ENCODE assay signal across 18 mouse cellular contexts in genomic region chr4:141576877-141577276, GRCm38 (mm10). TPM values are rescaled to one million over a fixed set of nuclear protein-coding genes. Genes with fewer than 3 reads are reported as not detected.
DNase-seq lines count a peak whose midpoint lies in the region; ATAC-seq and TF ChIP-seq lines count a peak whose summit lies in the region.
"Had no signal": no experiment of that assay in that cellular context is flagged by ENCODE, and none has a peak within 500 bp of the region (broad histone marks: within the 10 kb centered on the region; RNA-seq: fewer than 3 reads in every experiment).

No protein-coding gene starts in this region.

- no peak overlapping the region for H3K9ac ChIP-seq in hindbrain, postnatal 0 days (replicated peaks; ENCODE audit: low read length)
- no peak overlapping the region for H3K9ac ChIP-seq in hindbrain, embryonic 16.5 days (ENCODE audit: low read depth, low read length)
- no peak overlapping the region for H3K9ac ChIP-seq in neural tube, embryonic 11.5 days (ENCODE audit: low read length)
- H3K9ac ChIP-seq in neural tube, embryonic 15.5 days (replicated peaks) = no peak overlapping the region
- no peak overlapping the region for H3K9ac ChIP-seq in MEL (ENCODE audit: control insufficient read depth, low read depth, low read length, poor library complexity, severe bottlenecking)
- H3K9ac ChIP-seq in liver, postnatal 0 days (replicated peaks) = no peak overlapping the region
- H3K9ac ChIP-seq: neural tube, embryonic 13.5 days had no signal

- no peaks in the 10 kb centered on the region for H3K79me2 ChIP-seq in MEL (ENCODE audit: control insufficient read depth, insufficient read depth, low read length, poor library complexity)

- peak; percentile 20 for DNase-seq in hindbrain, postnatal 0 days (ENCODE audit: low spot score)
- peak; percentile 8 for DNase-seq in neural tube, embryonic 11.5 days (ENCODE audit: low spot score)
- DNase-seq in MEL (ENCODE audit: low read depth, low spot score) = peak; percentile 30
- peak; percentile 35 for DNase-seq in liver, postnatal 0 days
- DNase-seq in spleen, postnatal 36 days (ENCODE audit: low spot score in 2 of 2) = no peak
- DNase-seq in kidney, adult 9 months = no peak
- DNase-seq: adrenal gland, postnatal 14 days; cerebellum, adult 11 months; gastrocnemius, postnatal 36 days; kidney, postnatal 10 days; right cerebral cortex, adult 18-20 months had no signal

- no peaks in the 10 kb centered on the region for H3K9me3 ChIP-seq in hindbrain, postnatal 0 days (ENCODE audit: low read length)
- H3K9me3 ChIP-seq in hindbrain, embryonic 16.5 days (ENCODE audit: control insufficient read depth, low read length) = peaks cover 3% of the 10 kb centered on the region; the same call in 1 of the 2 replicates
- no peaks in the 10 kb centered on the region for H3K9me3 ChIP-seq in neural tube, embryonic 11.5 days (ENCODE audit: control insufficient read depth, low read length)
- H3K9me3 ChIP-seq in neural tube, embryonic 15.5 days (replicated peaks) = no peaks in the 10 kb centered on the region
- H3K9me3 ChIP-seq in MEL (replicated peaks; ENCODE audit: insufficient read depth, low read length) = no peaks in the 10 kb centered on the region
- H3K9me3 ChIP-seq in liver, postnatal 0 days (ENCODE audit: low read length) = no peaks in the 10 kb centered on the region

- H3K4me1 ChIP-seq in hindbrain, postnatal 0 days (ENCODE audit: insufficient read depth, low read length) = no peaks in the 10 kb centered on the region
- H3K4me1 ChIP-seq in hindbrain, embryonic 16.5 days (ENCODE audit: control insufficient read depth, insufficient read depth, low read depth, low read length) = no peaks in the 10 kb centered on the region; the same call in 1 of the 2 replicates
- no peaks in the 10 kb centered on the region for H3K4me1 ChIP-seq in neural tube, embryonic 11.5 days (ENCODE audit: control insufficient read depth, insufficient read depth, low read length)
- H3K4me1 ChIP-seq in neural tube, embryonic 15.5 days = no peaks in the 10 kb centered on the region
- H3K4me1 ChIP-seq in MEL (ENCODE audit: control insufficient read depth in 1 of 2, insufficient read depth in 2 of 2, low read length in 2 of 2) = peaks cover 0 to 11% of the 10 kb centered on the region in 2 experiments; a peak in 1 of 4 replicates
- peaks cover 13% of the 10 kb centered on the region for H3K4me1 ChIP-seq in liver, postnatal 0 days (ENCODE audit: insufficient read depth)
- H3K4me1 ChIP-seq: neural tube, embryonic 13.5 days had no signal

- no peak for ATAC-seq in hindbrain, postnatal 0 days
- ATAC-seq in hindbrain, embryonic 16.5 days = no peak
- no peak for ATAC-seq in neural tube, embryonic 11.5 days (ENCODE audit: insufficient read depth, low FRiP score, low TSS enrichment)
- no peak for ATAC-seq in neural tube, embryonic 15.5 days (ENCODE audit: low FRiP score)
- no peak for ATAC-seq in liver, postnatal 0 days
- ATAC-seq: midbrain, embryonic 16.5 days had no signal

- no peak for TF ChIP-seq EP300 in MEL (IDR thresholded peaks at IDR 0.05; ENCODE audit: low read depth in 1 of 2, low read length in 2 of 2)
- no peak for TF ChIP-seq EP300 in liver, postnatal 0 days (IDR thresholded peaks at IDR 0.05; ENCODE audit: low read depth)

- H3K4me3 ChIP-seq in hindbrain, postnatal 0 days (ENCODE audit: low read length) = no peak overlapping the region
- H3K4me3 ChIP-seq in hindbrain, embryonic 16.5 days (ENCODE audit: low read length) = no peak overlapping the region
- no peak overlapping the region for H3K4me3 ChIP-seq in neural tube, embryonic 11.5 days (ENCODE audit: low read depth, low read length)
- no peak overlapping the region for H3K4me3 ChIP-seq in neural tube, embryonic 15.5 days (replicated peaks)
- no peak overlapping the region for H3K4me3 ChIP-seq in MEL (ENCODE audit: control insufficient read depth in 1 of 2, insufficient read depth in 1 of 2, low read depth in 2 of 2, low read length in 2 of 2)
- H3K4me3 ChIP-seq in liver, postnatal 0 days (ENCODE audit: low read depth, low read length) = no peak overlapping the region
- H3K4me3 ChIP-seq: neural tube, embryonic 13.5 days had no signal

- H3K36me3 ChIP-seq in hindbrain, postnatal 0 days (ENCODE audit: insufficient read depth, low read length) = no peaks in the 10 kb centered on the region
- H3K36me3 ChIP-seq in hindbrain, embryonic 16.5 days (ENCODE audit: control insufficient read depth, insufficient read depth, low read length) = peaks cover 2% of the 10 kb centered on the region
- no peaks in the 10 kb centered on the region; the same call in 1 of the 2 replicates for H3K36me3 ChIP-seq in neural tube, embryonic 11.5 days (ENCODE audit: control insufficient read depth, insufficient read depth, low read length)
- peaks cover 10% of the 10 kb centered on the region for H3K36me3 ChIP-seq in neural tube, embryonic 15.5 days
- no peaks in the 10 kb centered on the region for H3K36me3 ChIP-seq in MEL (ENCODE audit: control insufficient read depth in 1 of 2, insufficient read depth in 2 of 2, low read length in 2 of 2)
- H3K36me3 ChIP-seq in liver, postnatal 0 days (replicated peaks; ENCODE audit: insufficient read depth, low read length) = no peaks in the 10 kb centered on the region

- WGBS in hindbrain, postnatal 0 days = 92% methylated on average over 7 of the region's 7 CpGs
- WGBS in hindbrain, embryonic 16.5 days = 93% methylated on average over 7 of the region's 7 CpGs
- 95% methylated on average over 7 of the region's 7 CpGs for WGBS in neural tube, embryonic 11.5 days
- WGBS in neural tube, embryonic 15.5 days = 97% methylated on average over 7 of the region's 7 CpGs
- 86% methylated on average over 7 of the region's 7 CpGs for WGBS in liver, postnatal 0 days (ENCODE audit: insufficient replicate concordance)

- no peak overlapping the region for H3K4me2 ChIP-seq in hindbrain, postnatal 0 days (ENCODE audit: low read depth, low read length)
- no peak overlapping the region for H3K4me2 ChIP-seq in hindbrain, embryonic 16.5 days (ENCODE audit: low read length)
- H3K4me2 ChIP-seq in neural tube, embryonic 11.5 days (ENCODE audit: low read depth) = no peak overlapping the region
- H3K4me2 ChIP-seq in neural tube, embryonic 15.5 days = no peak overlapping the region
- H3K4me2 ChIP-seq in liver, postnatal 0 days (ENCODE audit: low read depth, low read length) = no peak overlapping the region
- H3K4me2 ChIP-seq: neural tube, embryonic 13.5 days had no signal

- no peak overlapping the region for H3K27ac ChIP-seq in hindbrain, postnatal 0 days
- H3K27ac ChIP-seq in hindbrain, embryonic 16.5 days (ENCODE audit: low read depth, low read length) = no peak overlapping the region
- no peak overlapping the region for H3K27ac ChIP-seq in neural tube, embryonic 11.5 days (ENCODE audit: low read depth, low read length)
- H3K27ac ChIP-seq in neural tube, embryonic 15.5 days (replicated peaks) = no peak overlapping the region
- H3K27ac ChIP-seq in MEL (ENCODE audit: control insufficient read depth, low read depth, low read length) = no peak overlapping the region
- no peak overlapping the region for H3K27ac ChIP-seq in liver, postnatal 0 days (ENCODE audit: low read depth)
- H3K27ac ChIP-seq: neural tube, embryonic 13.5 days had no signal

- no peak; the same call in 1 of the 2 replicates for TF ChIP-seq RAD21 in MEL (IDR thresholded peaks at IDR 0.05; ENCODE audit: low read depth, low read length)

- no peak for TF ChIP-seq POLR2A in MEL (IDR thresholded peaks at IDR 0.05; ENCODE audit: control insufficient read depth in 1 of 2, insufficient read depth in 1 of 2, low read depth in 1 of 2, low read length in 2 of 2, poor library complexity in 1 of 2)

- TF ChIP-seq CTCF in hindbrain, postnatal 0 days (IDR thresholded peaks at IDR 0.05; ENCODE audit: low read depth) = peak; percentile 32; the same call in 1 of the 2 replicates
- peak; percentile 43 to 66 (median 51) for TF ChIP-seq CTCF in MEL (IDR thresholded peaks at IDR 0.05 in 2 of 3, conservative IDR thresholded peaks at IDR 0.05 in 1 of 3; ENCODE audit: control insufficient read depth in 1 of 3, insufficient read depth in 1 of 3, low read depth in 2 of 3, low read length in 3 of 3, poor library complexity in 1 of 3, severe bottlenecking in 1 of 3)
- TF ChIP-seq CTCF in liver, postnatal 0 days (IDR thresholded peaks at IDR 0.05; ENCODE audit: low read depth) = peak; percentile 38; the same call in 1 of the 2 replicates

- no peaks in the 10 kb centered on the region for H3K27me3 ChIP-seq in hindbrain, postnatal 0 days (ENCODE audit: insufficient read depth, low read length)
- H3K27me3 ChIP-seq in hindbrain, embryonic 16.5 days (replicated peaks; ENCODE audit: control insufficient read depth, insufficient read depth, low read length) = no peaks in the 10 kb centered on the region
- H3K27me3 ChIP-seq in neural tube, embryonic 11.5 days (ENCODE audit: control insufficient read depth, insufficient read depth, low read length) = no peaks in the 10 kb centered on the region
- no peaks in the 10 kb centered on the region for H3K27me3 ChIP-seq in neural tube, embryonic 15.5 days (replicated peaks)
- peaks cover 0 to 2% of the 10 kb centered on the region in 2 experiments; a peak in 2 of 4 replicates for H3K27me3 ChIP-seq in MEL (ENCODE audit: control insufficient read depth in 1 of 2, insufficient read depth in 2 of 2, low read length in 2 of 2)
- H3K27me3 ChIP-seq in liver, postnatal 0 days (ENCODE audit: insufficient read depth, low read length) = no peaks in the 10 kb centered on the region
- H3K27me3 ChIP-seq: neural tube, embryonic 13.5 days had no signal

RNA-seq across cellular contexts. Expression of gene Fblim1, which starts 29.0 kb away (rescaled TPM):
- 22.5 and 26.7 TPM in 2 replicates for total RNA-seq in hindbrain, postnatal 0 days (2014; rRNA removed)
- polyA plus RNA-seq in hindbrain, postnatal 0 days (2015; fragmentation: Nextera tagmentation; extraction: Ambion mirVana) = 21.7 and 25.6 TPM in 2 replicates
- 42.9 and 51.5 TPM in 2 replicates for polyA plus RNA-seq in hindbrain, embryonic 16.5 days (2015; fragmentation: Nextera tagmentation; extraction: Ambion mirVana)
- 31.5 and 34.9 TPM in 2 replicates for polyA plus RNA-seq in neural tube, embryonic 11.5 days (2014; fragmentation: Nextera tagmentation; extraction: Ambion mirVana)
- 31.0 and 32.2 TPM in 2 replicates for polyA plus RNA-seq in neural tube, embryonic 15.5 days (2015; fragmentation: Nextera tagmentation; extraction: Ambion mirVana)
- not detected in 2 replicates for total RNA-seq in MEL (2012; rRNA removed)
- polyA plus RNA-seq in MEL (2012; ENCODE audit: insufficient read depth in 1 of 2, insufficient read length in 2 of 2, low read depth in 1 of 2, low replicate concordance in 2 of 2, missing spikeins in 1 of 2) = not detected
- polyA plus RNA-seq in liver, postnatal 0 days (2015; fragmentation: Nextera tagmentation; extraction: Ambion mirVana) = 1.5 and 1.8 TPM in 2 replicates
- total RNA-seq: common myeloid progenitor, adult 5-6 weeks; megakaryocyte progenitor cell, adult 5-6 weeks had no signal

RNA-seq across cellular contexts. Expression of gene Spen, which starts 38.5 kb away (rescaled TPM):
- 16.9 and 17.4 TPM in 2 replicates for total RNA-seq in hindbrain, postnatal 0 days (2014; rRNA removed)
- 11.0 and 13.0 TPM in 2 replicates for polyA plus RNA-seq in hindbrain, postnatal 0 days (2015; fragmentation: Nextera tagmentation; extraction: Ambion mirVana)
- 10.1 and 11.8 TPM in 2 replicates for polyA plus RNA-seq in hindbrain, embryonic 16.5 days (2015; fragmentation: Nextera tagmentation; extraction: Ambion mirVana)
- 13.9 and 16.2 TPM in 2 replicates for polyA plus RNA-seq in neural tube, embryonic 11.5 days (2014; fragmentation: Nextera tagmentation; extraction: Ambion mirVana)
- polyA plus RNA-seq in neural tube, embryonic 15.5 days (2015; fragmentation: Nextera tagmentation; extraction: Ambion mirVana) = 13.4 and 13.7 TPM in 2 replicates
- 11.9 and 12.6 TPM in 2 replicates for total RNA-seq in MEL (2012; rRNA removed)
- polyA plus RNA-seq in MEL (2012; ENCODE audit: insufficient read depth in 1 of 2, insufficient read length in 2 of 2, low read depth in 1 of 2, low replicate concordance in 2 of 2, missing spikeins in 1 of 2) = 100 to 1,000 TPM in 1 of 2 experiments, 10 to 100 TPM in 1; 46.9 to 102 TPM
- polyA plus RNA-seq in liver, postnatal 0 days (2015; fragmentation: Nextera tagmentation; extraction: Ambion mirVana) = 2.3 and 3.0 TPM in 2 replicates

RNA-seq across cellular contexts. Expression of gene Tmem82, which starts 41.6 kb away (rescaled TPM):
- 1.3 and 1.6 TPM in 2 replicates for total RNA-seq in hindbrain, postnatal 0 days (2014; rRNA removed)
- polyA plus RNA-seq in hindbrain, postnatal 0 days (2015; fragmentation: Nextera tagmentation; extraction: Ambion mirVana) = 1.3 and 1.5 TPM in 2 replicates
- 0.34 and 0.45 TPM in 2 replicates for polyA plus RNA-seq in hindbrain, embryonic 16.5 days (2015; fragmentation: Nextera tagmentation; extraction: Ambion mirVana)
- polyA plus RNA-seq in neural tube, embryonic 11.5 days (2014; fragmentation: Nextera tagmentation; extraction: Ambion mirVana) = 0.50 and 0.61 TPM in 2 replicates
- polyA plus RNA-seq in neural tube, embryonic 15.5 days (2015; fragmentation: Nextera tagmentation; extraction: Ambion mirVana) = 0.18 and 0.88 TPM in 2 replicates
- not detected in 2 replicates for total RNA-seq in MEL (2012; rRNA removed)
- under 1 TPM in 1 of 2 experiments, not detected in 1; 0.21 TPM for polyA plus RNA-seq in MEL (2012; ENCODE audit: insufficient read depth in 1 of 2, insufficient read length in 2 of 2, low read depth in 1 of 2, low replicate concordance in 2 of 2, missing spikeins in 1 of 2)
- polyA plus RNA-seq in liver, postnatal 0 days (2015; fragmentation: Nextera tagmentation; extraction: Ambion mirVana) = 17.3 and 17.8 TPM in 2 replicates

RNA-seq across cellular contexts. Expression of gene Slc25a34, which starts 46.7 kb away (rescaled TPM):
- total RNA-seq in hindbrain, postnatal 0 days (2014; rRNA removed) = 18.1 and 22.2 TPM in 2 replicates
- polyA plus RNA-seq in hindbrain, postnatal 0 days (2015; fragmentation: Nextera tagmentation; extraction: Ambion mirVana) = 3.0 and 3.6 TPM in 2 replicates
- polyA plus RNA-seq in hindbrain, embryonic 16.5 days (2015; fragmentation: Nextera tagmentation; extraction: Ambion mirVana) = 0.54 and 0.81 TPM in 2 replicates
- polyA plus RNA-seq in neural tube, embryonic 11.5 days (2014; fragmentation: Nextera tagmentation; extraction: Ambion mirVana) = not detected in 2 replicates
- polyA plus RNA-seq in neural tube, embryonic 15.5 days (2015; fragmentation: Nextera tagmentation; extraction: Ambion mirVana) = 0.10 and 0.28 TPM in 2 replicates
- not detected in 2 replicates for total RNA-seq in MEL (2012; rRNA removed)
- under 1 TPM in 1 of 2 experiments, not detected in 1; 0.10 TPM for polyA plus RNA-seq in MEL (2012; ENCODE audit: insufficient read depth in 1 of 2, insufficient read length in 2 of 2, low read depth in 1 of 2, low replicate concordance in 2 of 2, missing spikeins in 1 of 2)
- 0.40 and 0.76 TPM in 2 replicates for polyA plus RNA-seq in liver, postnatal 0 days (2015; fragmentation: Nextera tagmentation; extraction: Ambion mirVana)
- total RNA-seq: megakaryocyte progenitor cell, adult 5-6 weeks had no signal
- polyA plus RNA-seq: hindbrain, embryonic 11.5 days had no signal

Comparison
In these comparisons a context has a peak if more than half of its experiments do, and no peak if none do; other contexts are left out.
1. DNase-seq: peak in hindbrain, postnatal 0 days (single experiment), neural tube, embryonic 11.5 days (single experiment), MEL (single experiment) and liver, postnatal 0 days (single experiment); none in spleen, postnatal 36 days (0 of 2) and kidney, adult 9 months (single experiment).
2. Peak in every context shown above with its lines, with median percentiles within 50 percentile points of each other: CTCF ChIP-seq.